Mouse (Mus musculus): Measurements from ENCODE around the gene Fam19a1. TPM values are rescaled to one million over a fixed set of nuclear protein-coding genes. Genes with fewer than 3 reads are reported as not detected.
"Not testable (repeated sequence)": the region's sequence is repeated elsewhere in the genome, so short reads cannot be mapped to it uniquely, and the experiment has no call there.

The Fam19a1 gene
- polyA plus RNA-seq, 1 experiment from 2014 or later, result 17.5 TPM

DNA sequence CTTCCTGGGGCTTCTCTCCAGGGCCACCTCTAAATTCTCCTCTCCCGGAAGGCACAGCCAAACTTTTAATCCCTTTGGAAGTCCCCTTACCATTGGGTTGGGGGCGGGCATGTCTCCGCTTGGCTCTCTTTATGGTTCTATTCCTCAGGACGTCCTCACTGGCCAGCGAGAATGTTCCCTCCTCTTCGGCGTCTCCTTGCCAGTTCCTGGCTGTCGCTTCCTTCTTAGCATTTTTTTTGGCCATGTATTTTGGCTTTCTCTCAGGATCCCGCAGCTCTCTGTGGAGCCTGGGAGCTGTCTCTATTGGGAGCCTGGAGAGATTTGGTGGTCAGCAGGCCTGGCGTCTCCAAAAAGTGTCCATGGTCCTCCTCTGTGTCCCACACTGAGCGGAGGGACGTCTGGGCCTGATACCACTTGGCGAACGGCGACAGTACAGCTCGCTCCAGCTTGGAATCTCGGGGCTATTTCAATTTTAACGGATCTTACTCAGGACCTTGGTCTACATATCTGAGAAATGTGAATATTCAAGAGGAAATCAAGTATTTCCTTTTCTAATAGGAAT lies 52.9 kb downstream of the Fam19a1 start, which contains the start of gene 1700123L14Rik:
TSS of gene 1700123L14Rik (minus strand) at position 426 of the 562 bp plus-strand sequence.
- H3K9me3 ChIP-seq, result no peaks in the 10 kb centered on the region
- H3K27me3 ChIP-seq, result no peaks in the 10 kb centered on the region
- no peak within 1 kb of the TSS for H3K4me2 ChIP-seq (replicated peaks)
- no peak within 1 kb of the TSS for H3K9ac ChIP-seq (replicated peaks)
- H3K27ac ChIP-seq (replicated peaks), result no peak within 1 kb of the TSS
- no peak for ATAC-seq (replicated peaks)
- no peak within 1 kb of the TSS for H3K4me3 ChIP-seq
- 85% methylated on average over 18 of the region's 18 CpGs for WGBS
- no peaks in the 10 kb centered on the region for H3K4me1 ChIP-seq
- no peaks in the 10 kb centered on the region for H3K36me3 ChIP-seq

DNA sequence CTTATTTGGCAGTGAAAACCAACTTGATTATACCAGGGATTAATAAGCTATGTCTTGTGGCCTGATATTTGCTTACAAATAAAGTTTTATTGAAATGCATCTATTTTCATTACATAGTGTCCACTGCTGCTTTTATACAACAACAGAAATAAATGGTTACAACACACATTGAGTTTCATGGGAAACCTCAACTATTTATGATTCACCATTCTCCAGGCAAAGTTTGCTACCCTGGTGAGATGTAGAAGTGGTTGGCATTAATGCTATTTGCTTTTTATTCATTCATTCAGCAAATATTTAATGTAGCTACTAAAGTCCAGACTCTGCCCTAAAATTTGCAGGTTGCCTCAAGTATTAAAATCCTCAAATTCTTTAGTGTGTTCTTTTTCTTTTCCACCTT lies 54.1 kb downstream of the Fam19a1 start:
- Histone ChIP-seq H3K4me3 (no peak overlapping the region), H3K9ac (replicated peaks) (no peak overlapping the region), H3K4me1 (no peaks in the 10 kb centered on the region), H3K36me3 (no peaks in the 10 kb centered on the region), H3K27ac (replicated peaks) (no peak overlapping the region), H3K9me3 (no peaks in the 10 kb centered on the region), H3K27me3 (no peaks in the 10 kb centered on the region), H3K4me2 (replicated peaks) (no peak overlapping the region)
- no peak for ATAC-seq (replicated peaks)

DNA sequence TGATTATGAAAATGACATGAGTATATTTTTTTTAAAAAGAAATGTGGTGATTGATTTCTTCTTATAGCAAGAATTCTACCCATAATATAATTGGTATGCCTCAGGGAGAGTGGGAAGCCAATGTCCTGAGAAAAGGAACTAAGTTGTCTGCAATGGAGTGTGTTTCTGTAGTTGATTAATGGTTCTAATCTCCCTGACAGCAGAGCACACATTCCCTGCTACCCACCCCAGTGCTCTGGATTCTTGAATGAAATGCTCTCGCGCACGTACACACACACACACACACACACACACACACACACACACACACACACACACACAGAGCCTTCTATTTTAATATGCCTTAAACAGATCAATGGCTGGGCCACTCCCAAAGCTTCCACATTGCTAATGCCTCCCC lies 60.7 kb downstream of the Fam19a1 start:
- H3K27ac ChIP-seq (replicated peaks), result no peak overlapping the region
- H3K4me1 ChIP-seq, result no peaks in the 10 kb centered on the region
- ATAC-seq (replicated peaks), result no peak
- no peak overlapping the region for H3K4me2 ChIP-seq (replicated peaks)
- H3K36me3 ChIP-seq, result no peaks in the 10 kb centered on the region
- no peaks in the 10 kb centered on the region for H3K9me3 ChIP-seq
- peaks cover 5% of the 10 kb centered on the region; the same call in 1 of the 2 replicates for H3K27me3 ChIP-seq
- WGBS, result 91% methylated on average over 3 of the region's 3 CpGs
- no peak overlapping the region for H3K9ac ChIP-seq (replicated peaks)
- no peak overlapping the region for H3K4me3 ChIP-seq

DNA sequence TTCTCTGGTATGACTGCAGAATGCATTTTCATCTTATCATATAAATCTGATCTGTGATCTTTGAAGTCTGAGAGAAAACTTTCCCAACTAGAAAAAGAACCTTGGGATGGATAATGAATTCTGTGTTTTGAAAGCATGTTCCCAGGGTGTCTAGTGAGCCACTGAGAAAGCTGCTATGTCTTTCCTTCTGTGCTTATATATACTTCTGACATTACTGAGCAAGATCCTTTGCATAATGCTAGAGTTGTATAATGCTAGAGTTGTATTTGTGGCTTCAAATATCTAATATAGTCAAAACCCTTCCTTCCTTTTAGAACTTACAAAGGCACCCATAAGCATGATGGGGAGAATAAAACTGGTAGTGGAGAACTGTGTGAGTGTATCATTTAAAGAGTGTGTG lies 65.6 kb downstream of the Fam19a1 start:
- Histone ChIP-seq H3K4me2 (replicated peaks) (no peak overlapping the region), H3K36me3 (no peaks in the 10 kb centered on the region), H3K27ac (replicated peaks) (no peak overlapping the region), H3K4me3 (no peak overlapping the region), H3K9me3 (no peaks in the 10 kb centered on the region), H3K27me3 (peaks cover 10% of the 10 kb centered on the region; the same call in 1 of the 2 replicates), H3K9ac (replicated peaks) (no peak overlapping the region), H3K4me1 (0 out of 2 replicates have a peak, but pooled peaks cover 2% of the 10 kb centered on the region)
- no peak for ATAC-seq (replicated peaks)

DNA sequence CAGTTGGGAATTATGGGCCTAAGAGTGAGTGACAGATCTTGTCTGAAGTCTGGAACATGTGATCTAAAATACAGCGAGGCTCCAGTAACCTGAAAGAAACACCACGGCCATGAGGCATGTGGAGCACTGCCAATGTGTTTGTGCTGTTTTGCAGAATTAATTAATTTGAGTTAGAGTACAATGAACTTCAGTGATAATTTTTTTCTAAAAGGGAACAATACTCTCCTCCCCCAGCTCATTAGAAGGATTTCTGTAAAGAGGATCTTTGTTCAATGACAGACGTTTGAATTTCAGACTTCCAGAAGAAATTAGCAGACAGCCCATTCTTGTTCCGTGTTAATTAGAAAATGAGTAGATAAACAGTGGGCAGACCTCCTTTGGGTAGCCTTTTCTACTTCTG lies 70.4 kb downstream of the Fam19a1 start:
- Histone ChIP-seq H3K9me3 (no peaks in the 10 kb centered on the region), H3K4me3 (no peak overlapping the region), H3K36me3 (no peaks in the 10 kb centered on the region), H3K4me1 (0 out of 2 replicates have a peak, but pooled peaks cover 5% of the 10 kb centered on the region), H3K27me3 (peaks cover 20% of the 10 kb centered on the region), H3K4me2 (replicated peaks) (no peak overlapping the region), H3K9ac (replicated peaks) (no peak overlapping the region), H3K27ac (replicated peaks) (no peak overlapping the region)
- 0 out of 2 replicates have a peak, but pooled peaks have one; percentile 35 for ATAC-seq (replicated peaks)
- WGBS, result 8% methylated on average over 4 of the region's 4 CpGs

DNA sequence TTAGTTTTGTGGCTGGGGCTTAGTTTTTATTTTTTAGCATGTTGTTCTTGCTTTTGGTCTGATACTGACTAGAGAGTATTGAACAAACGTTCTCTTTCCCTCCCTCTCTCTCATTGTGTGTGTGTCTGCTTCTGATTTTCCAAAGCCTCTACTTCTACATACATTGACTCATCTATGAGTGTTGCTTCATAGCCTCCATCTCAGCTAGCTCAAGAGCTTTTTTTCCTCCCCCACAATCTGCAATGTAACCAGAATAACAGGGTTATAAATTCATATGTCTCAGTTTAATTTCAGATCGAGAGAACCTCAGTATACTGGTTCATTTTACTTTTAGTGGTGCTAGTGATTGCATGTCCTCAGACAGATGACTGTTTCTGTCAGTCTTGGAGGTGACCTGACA lies 73.6 kb downstream of the Fam19a1 start:
- WGBS, result 84% methylated on average over 2 of the region's 2 CpGs
- 0 out of 2 replicates have a peak, but pooled peaks cover 5% of the 10 kb centered on the region for H3K4me1 ChIP-seq
- H3K27me3 ChIP-seq, result peaks cover 17% of the 10 kb centered on the region
- H3K9me3 ChIP-seq, result no peaks in the 10 kb centered on the region
- no peak for ATAC-seq (replicated peaks)
- H3K27ac ChIP-seq (replicated peaks), result no peak overlapping the region
- H3K4me3 ChIP-seq, result no peak overlapping the region
- H3K4me2 ChIP-seq (replicated peaks), result no peak overlapping the region
- H3K9ac ChIP-seq (replicated peaks), result no peak overlapping the region
- H3K36me3 ChIP-seq, result no peaks in the 10 kb centered on the region

DNA sequence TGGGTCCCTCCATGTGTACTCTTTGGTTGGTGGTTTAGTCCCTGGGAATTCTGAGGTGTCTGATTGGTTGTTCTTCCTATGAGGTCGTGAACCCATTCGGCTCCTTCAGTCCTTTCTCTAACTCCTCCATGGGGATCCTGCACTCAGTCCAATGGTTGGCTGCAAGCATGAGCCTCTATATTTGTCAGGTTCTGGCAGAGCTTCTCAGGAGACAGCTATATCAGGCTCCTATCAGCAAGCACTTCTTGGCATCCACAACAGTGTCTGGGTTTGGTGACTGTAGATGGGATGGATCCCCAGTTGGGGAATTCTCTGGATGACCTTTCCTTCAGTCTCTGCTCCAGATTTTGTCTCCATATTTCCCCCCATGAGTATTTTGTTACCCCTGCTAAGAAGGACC lies 86.0 kb downstream of the Fam19a1 start:
- not testable (repeated sequence) for ATAC-seq (replicated peaks); H3K9me3 ChIP-seq; H3K36me3 ChIP-seq; H3K27ac ChIP-seq (replicated peaks); H3K27me3 ChIP-seq; H3K4me3 ChIP-seq; H3K9ac ChIP-seq (replicated peaks); H3K4me2 ChIP-seq (replicated peaks); H3K4me1 ChIP-seq
- 95% methylated on average over 2 of the region's 2 CpGs for WGBS

DNA sequence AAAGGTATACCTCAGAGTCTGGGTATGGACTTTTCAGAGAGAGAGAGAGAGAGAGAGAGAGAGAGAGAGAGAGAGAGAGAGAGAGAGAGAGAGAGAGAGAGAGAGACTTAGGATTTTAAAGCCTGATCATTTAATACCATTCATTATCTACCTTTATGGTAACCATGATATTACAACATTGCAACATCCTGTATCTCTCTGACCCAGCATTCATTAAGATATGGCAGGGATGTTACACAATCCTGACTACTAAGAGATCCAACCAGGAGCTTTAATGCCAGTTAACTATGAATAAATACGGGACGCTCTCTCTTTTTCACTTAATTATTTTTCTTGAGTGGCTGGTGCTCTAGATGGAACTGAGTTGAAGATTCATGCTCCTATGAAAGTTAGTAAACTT lies 92.4 kb downstream of the Fam19a1 start:
- Histone ChIP-seq H3K36me3 (no peaks in the 10 kb centered on the region), H3K4me2 (replicated peaks) (no peak overlapping the region), H3K9me3 (no peaks in the 10 kb centered on the region), H3K27ac (replicated peaks) (no peak overlapping the region), H3K4me3 (no peak overlapping the region), H3K4me1 (no peaks in the 10 kb centered on the region), H3K9ac (replicated peaks) (no peak overlapping the region), H3K27me3 (no peaks in the 10 kb centered on the region)
- 95% methylated on average over 2 of the region's 2 CpGs for WGBS
- no peak for ATAC-seq (replicated peaks)

DNA sequence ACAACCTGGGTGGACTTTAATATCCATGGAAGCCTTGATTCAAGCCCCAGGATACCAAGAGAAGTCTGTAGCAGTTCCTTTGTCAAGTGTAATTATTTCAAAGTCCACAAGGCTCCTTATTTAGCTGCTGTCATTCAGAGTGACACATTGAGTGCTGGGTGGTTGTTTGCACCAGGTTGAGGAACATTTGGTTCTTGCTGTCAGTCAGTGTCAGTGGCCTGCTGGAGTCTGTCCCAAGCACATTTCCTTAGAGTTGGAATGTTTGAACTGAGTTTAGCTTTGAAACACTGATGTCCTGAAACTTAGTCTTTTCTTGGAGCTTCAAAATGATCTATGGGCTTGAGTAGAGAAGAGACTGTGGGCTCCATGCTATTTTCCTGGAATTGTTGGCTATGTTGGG lies 121.9 kb downstream of the Fam19a1 start:
- Histone ChIP-seq H3K27me3 (no peaks in the 10 kb centered on the region), H3K9me3 (no peaks in the 10 kb centered on the region), H3K9ac (replicated peaks) (no peak overlapping the region), H3K4me2 (replicated peaks) (no peak overlapping the region), H3K4me3 (no peak overlapping the region), H3K4me1 (no peaks in the 10 kb centered on the region), H3K27ac (replicated peaks) (no peak overlapping the region), H3K36me3 (no peaks in the 10 kb centered on the region)
- ATAC-seq (replicated peaks), result no peak

DNA sequence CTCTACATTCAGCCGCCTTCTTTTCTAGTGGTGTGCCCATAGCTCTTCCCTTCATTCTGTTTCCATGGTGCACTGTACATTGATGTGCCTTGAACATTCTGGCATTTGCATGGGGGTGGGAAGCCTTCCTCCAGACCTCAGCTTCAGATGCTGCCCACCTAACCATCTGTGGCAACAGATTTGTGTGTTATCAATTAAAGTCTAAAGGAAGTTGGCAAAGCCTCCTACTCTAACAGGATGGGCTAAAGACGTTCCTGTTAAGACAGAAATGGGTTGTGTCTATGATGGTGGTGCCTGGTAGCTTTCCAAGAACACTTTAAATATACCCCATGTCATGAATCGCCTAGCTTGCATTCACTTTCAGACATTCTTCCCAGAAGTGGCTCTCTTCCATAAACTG lies 131.4 kb downstream of the Fam19a1 start:
- 81% methylated on average over 3 of the region's 3 CpGs for WGBS
- Histone ChIP-seq H3K9ac (replicated peaks) (no peak overlapping the region), H3K4me2 (replicated peaks) (no peak overlapping the region), H3K27me3 (no peaks in the 10 kb centered on the region), H3K4me3 (no peak overlapping the region), H3K27ac (replicated peaks) (no peak overlapping the region), H3K4me1 (no peaks in the 10 kb centered on the region), H3K36me3 (no peaks in the 10 kb centered on the region), H3K9me3 (no peaks in the 10 kb centered on the region)
- no peak for ATAC-seq (replicated peaks)

DNA sequence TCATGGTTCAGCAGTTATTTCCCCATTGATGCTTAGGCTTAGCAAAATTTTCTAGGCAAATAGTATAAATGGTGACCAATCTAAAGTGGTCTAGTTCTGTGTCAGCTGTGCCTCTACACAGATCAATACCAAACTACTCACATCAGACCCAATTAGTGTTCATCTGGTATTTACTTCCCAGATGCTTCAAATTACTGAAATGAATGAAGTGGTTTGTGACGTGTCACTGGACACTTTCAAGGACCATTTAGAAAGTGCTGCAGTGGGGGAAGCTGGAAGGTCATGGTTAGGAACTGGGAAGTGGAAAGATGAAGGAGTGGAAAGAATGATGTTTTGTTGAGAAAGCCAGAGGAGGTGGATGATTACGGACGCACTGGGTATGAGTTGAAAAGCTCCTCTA lies 139.0 kb downstream of the Fam19a1 start:
- Histone ChIP-seq H3K4me3 (no peak overlapping the region), H3K36me3 (no peaks in the 10 kb centered on the region), H3K27me3 (no peaks in the 10 kb centered on the region), H3K9ac (replicated peaks) (no peak overlapping the region), H3K9me3 (no peaks in the 10 kb centered on the region), H3K4me1 (peaks cover 6% of the 10 kb centered on the region; the same call in 1 of the 2 replicates), H3K4me2 (replicated peaks) (no peak overlapping the region), H3K27ac (replicated peaks) (no peak overlapping the region)
- 28% methylated on average over 3 of the region's 3 CpGs for WGBS
- ATAC-seq (replicated peaks), result no peak

DNA sequence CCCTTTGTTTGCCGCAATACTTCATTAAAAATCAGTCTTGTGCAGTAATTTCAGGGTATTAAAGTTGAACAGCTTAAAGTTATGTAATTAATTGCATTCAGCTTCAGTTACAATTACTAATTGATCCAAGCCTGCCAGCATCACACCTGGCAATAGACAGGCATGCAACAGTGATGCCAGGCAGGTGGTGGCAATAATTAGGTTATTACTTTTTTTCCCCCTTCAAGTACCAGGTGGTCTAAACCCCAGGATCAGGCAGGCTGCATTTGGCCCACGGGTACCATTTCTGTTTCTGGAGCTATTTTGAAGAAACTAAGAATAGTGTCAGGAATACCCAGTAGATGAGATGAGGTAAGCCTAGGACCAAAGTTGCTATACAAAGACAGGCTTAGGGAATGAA lies 141.9 kb downstream of the Fam19a1 start:
- Histone ChIP-seq H3K4me1 (peaks cover 6% of the 10 kb centered on the region; the same call in 1 of the 2 replicates), H3K27ac (replicated peaks) (no peak overlapping the region), H3K4me3 (no peak overlapping the region), H3K4me2 (replicated peaks) (no peak overlapping the region), H3K9ac (replicated peaks) (no peak overlapping the region), H3K9me3 (no peaks in the 10 kb centered on the region), H3K27me3 (no peaks in the 10 kb centered on the region), H3K36me3 (no peaks in the 10 kb centered on the region)
- no peak for ATAC-seq (replicated peaks)
- WGBS, result 15% methylated on average over 2 of the region's 2 CpGs

DNA sequence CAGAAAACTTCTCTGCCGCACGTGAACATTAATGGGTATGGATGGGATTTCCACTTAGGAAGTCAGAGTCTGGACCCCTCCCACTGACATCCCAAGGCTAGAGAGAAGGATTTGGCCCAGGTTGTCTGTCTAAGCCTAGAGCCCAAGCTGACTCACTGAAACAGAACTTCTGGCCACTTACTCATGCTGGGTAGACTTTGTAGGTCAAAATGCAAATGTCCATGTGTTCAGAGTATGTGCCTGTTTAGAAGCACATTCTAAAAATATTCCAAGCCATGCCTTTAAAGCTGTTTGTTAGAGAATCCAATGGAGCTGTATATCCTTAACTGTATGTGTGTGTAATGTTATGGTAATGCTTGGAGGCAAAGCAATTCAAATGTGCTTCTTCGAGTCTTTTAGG lies 145.7 kb downstream of the Fam19a1 start:
- Histone ChIP-seq H3K36me3 (no peaks in the 10 kb centered on the region), H3K9me3 (no peaks in the 10 kb centered on the region), H3K4me2 (replicated peaks) (no peak overlapping the region), H3K9ac (replicated peaks) (no peak overlapping the region), H3K27ac (replicated peaks) (no peak overlapping the region), H3K27me3 (no peaks in the 10 kb centered on the region), H3K4me3 (no peak overlapping the region), H3K4me1 (peaks cover 6% of the 10 kb centered on the region; the same call in 1 of the 2 replicates)
- WGBS, result 83% methylated on average over 3 of the region's 3 CpGs
- no peak for ATAC-seq (replicated peaks)

All from forebrain, embryonic 15.5 days (tissue).